Mouse (Mus musculus): ENCODE results near the gene L3mbtl4.
"Not testable (repeated sequence)": the region's sequence is repeated elsewhere in the genome, so short reads cannot be mapped to it uniquely, and the experiment has no call there.

L3mbtl4 gene

GRCm38 (mm10) chr17:68388481-68388880 lies 114.9 kb downstream of the L3mbtl4 start:
- CTCF ChIA-PET, result no interaction called here

GRCm38 (mm10) chr17:68405993-68406392 lies 132.4 kb downstream of the L3mbtl4 start:
- CTCF ChIA-PET, result no interaction called here

GRCm38 (mm10) chr17:68407121-68407520 lies 133.5 kb downstream of the L3mbtl4 start:
- CTCF ChIA-PET, result not testable (repeated sequence)

GRCm38 (mm10) chr17:68422663-68423498 lies 149.3 kb downstream of the L3mbtl4 start:
- CTCF ChIA-PET, result no interaction called here

- CTCF ChIA-PET, result no interaction called here
Measured at GRCm38 (mm10) chr17:68433576-68433975, 160.0 kb downstream of the L3mbtl4 start.

- CTCF ChIA-PET, result no interaction called here
Measured at GRCm38 (mm10) chr17:68450921-68451320, 177.3 kb downstream of the L3mbtl4 start.

GRCm38 (mm10) chr17:68461471-68461870 lies 187.9 kb downstream of the L3mbtl4 start:
- CTCF ChIA-PET, result no interaction called here

GRCm38 (mm10) chr17:68467311-68467710 lies 193.7 kb downstream of the L3mbtl4 start:
- CTCF ChIA-PET, result no interaction called here

- CTCF ChIA-PET, result no interaction called here
Measured at GRCm38 (mm10) chr17:68490065-68490691, 216.6 kb downstream of the L3mbtl4 start.

- CTCF ChIA-PET, result no interaction called here
Measured at GRCm38 (mm10) chr17:68492231-68492630, 218.6 kb downstream of the L3mbtl4 start.

GRCm38 (mm10) chr17:68502998-68503397 lies 229.4 kb downstream of the L3mbtl4 start:
- CTCF ChIA-PET, result not testable (repeated sequence)

GRCm38 (mm10) chr17:68559698-68560097 lies 286.1 kb downstream of the L3mbtl4 start:
- CTCF ChIA-PET, result no interaction called here

GRCm38 (mm10) chr17:68560264-68560663 lies 286.7 kb downstream of the L3mbtl4 start:
- CTCF ChIA-PET, result no interaction called here

GRCm38 (mm10) chr17:68571806-68572205 lies 298.2 kb downstream of the L3mbtl4 start:
- CTCF ChIA-PET, result no interaction called here

- CTCF ChIA-PET, result no interaction called here
Measured at GRCm38 (mm10) chr17:68585195-68585594, 311.6 kb downstream of the L3mbtl4 start.

GRCm38 (mm10) chr17:68591619-68592018 lies 318.0 kb downstream of the L3mbtl4 start:
- CTCF ChIA-PET, result no interaction called here

- CTCF ChIA-PET, result no interaction called here
Measured at GRCm38 (mm10) chr17:68602744-68603143, 329.1 kb downstream of the L3mbtl4 start.

- CTCF ChIA-PET, result no interaction called here
Measured at GRCm38 (mm10) chr17:68607691-68608090, 334.1 kb downstream of the L3mbtl4 start.

GRCm38 (mm10) chr17:68611247-68611646 lies 337.6 kb downstream of the L3mbtl4 start:
- CTCF ChIA-PET, result no interaction called here

GRCm38 (mm10) chr17:68625281-68625680 lies 351.7 kb downstream of the L3mbtl4 start:
- CTCF ChIA-PET, result no interaction called here

GRCm38 (mm10) chr17:68629631-68630426 lies 356.2 kb downstream of the L3mbtl4 start:
- CTCF ChIA-PET, result no interaction called here

- CTCF ChIA-PET, result no interaction called here
Measured at GRCm38 (mm10) chr17:68631396-68631795, 357.8 kb downstream of the L3mbtl4 start.

GRCm38 (mm10) chr17:68640187-68640586 lies 366.6 kb downstream of the L3mbtl4 start:
- CTCF ChIA-PET, result no interaction called here
